Mouse (Mus musculus) brain, embryonic 14.5 days (tissue): ENCODE results near the gene Kcnh1.

Experiments used
- CTCF ChIP-seq: fragments of 200-500 bp; IDR thresholded peaks from 2 replicates; pipeline ENCODE4 v1.5.1; 2012; ENCODE audit warnings: inconsistent platforms, mild to moderate bottlenecking, moderate library complexity, borderline replicate concordance; ENCODE audit not compliant: insufficient read depth, insufficient read length; ENCODE audit errors: extremely low read depth
- POLR2A ChIP-seq: fragments of 200-500 bp; IDR thresholded peaks from 2 replicates; pipeline ENCODE4 v1.6.1; 2012; ENCODE audit warnings: mild to moderate bottlenecking, inconsistent platforms, borderline replicate concordance; ENCODE audit not compliant: poor library complexity, insufficient read depth, insufficient read length, severe bottlenecking; ENCODE audit errors: extremely low read depth

DNA sequence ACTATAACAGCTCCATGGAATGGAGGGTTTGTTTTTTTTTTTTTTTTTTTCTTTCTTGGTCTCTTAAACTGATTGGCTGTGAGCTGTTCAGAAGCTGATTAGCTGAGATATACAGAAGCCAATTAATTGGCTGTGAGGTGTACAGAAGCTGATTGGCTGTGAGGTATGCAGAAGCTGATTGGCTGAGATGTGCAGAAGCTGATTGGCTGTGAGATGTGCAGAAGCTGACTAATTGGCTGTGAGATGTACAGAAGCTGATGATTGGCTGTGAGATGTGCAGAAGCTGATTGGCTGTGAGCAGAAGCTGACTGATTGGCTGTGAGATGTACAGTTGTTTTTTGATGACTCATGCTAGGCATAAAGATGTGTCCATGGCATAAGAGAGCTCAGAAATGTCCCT, 259.9 kb downstream of the Kcnh1 start:
- no peak for TF ChIP-seq CTCF
- TF ChIP-seq POLR2A: no peak
